Mouse (Mus musculus) testis, adult 2 months (tissue): ENCODE data around the gene Gpr137c. TPM values are rescaled to one million over a fixed set of nuclear protein-coding genes. Genes with fewer than 3 reads are reported as not detected.

Experiments
- H3K27ac ChIP-seq: fragments of 200-500 bp; 2 replicates; pipeline ENCODE4 v1.5.1; 2012; ENCODE audit warnings: low read depth, low read length; ENCODE audit not compliant: control insufficient read depth, insufficient read depth
- H3K27me3 ChIP-seq: fragments of 200-500 bp; 2 replicates; pipeline ENCODE4 v1.6.1; 2012; ENCODE audit warnings: mild to moderate bottlenecking, low read length, moderate library complexity; ENCODE audit not compliant: control insufficient read depth, insufficient read depth
- H3K36me3 ChIP-seq: fragments of 200-500 bp; 2 replicates; pipeline ENCODE4 v1.6.1; 2012; ENCODE audit warnings: mild to moderate bottlenecking, low read length; ENCODE audit not compliant: control insufficient read depth, insufficient read depth
- H3K4me1 ChIP-seq: fragments of 200-500 bp; 2 replicates; pipeline ENCODE4 v1.6.1; 2012; ENCODE audit warnings: low read length; ENCODE audit not compliant: control insufficient read depth, insufficient read depth
- H3K4me3 ChIP-seq: fragments of 200-500 bp; 2 replicates; pipeline ENCODE4 v1.5.1; 2012; ENCODE audit warnings: low read depth, mild to moderate bottlenecking, low read length, moderate library complexity, mixed read lengths; ENCODE audit not compliant: control insufficient read depth
- CTCF ChIP-seq: fragments of 200-500 bp; IDR thresholded peaks from 2 replicates; pipeline ENCODE4 v1.5.1; 2012; ENCODE audit warnings: low read depth, mild to moderate bottlenecking, inconsistent platforms, low read length, moderate library complexity; ENCODE audit not compliant: control insufficient read depth, insufficient read depth, insufficient replicate concordance
- POLR2A ChIP-seq: fragments of 200-500 bp; IDR thresholded peaks from 2 replicates; pipeline ENCODE4 v1.6.1; 2012; ENCODE audit warnings: low read depth, mild to moderate bottlenecking, inconsistent platforms, low read length, moderate library complexity; ENCODE audit not compliant: control insufficient read depth
- polyA plus RNA-seq: library from polyadenylated mRNA; depleted of rRNA; stranded (reverse); fragments of >200 nt; gene quantifications from 2 replicates; pipeline ENCODE4 v1.2.3, GENCODE M21; 2012; rRNA removed

Gene Gpr137c
- polyA plus RNA-seq = 7.8 and 8.7 TPM in 2 replicates

- no peaks in the 10 kb centered on the region for H3K36me3 ChIP-seq
- H3K4me3 ChIP-seq = peak within 1 kb of the TSS; percentile 92
- H3K27me3 ChIP-seq = no peaks in the 10 kb centered on the region
- peak within 1 kb of the TSS; percentile 76 for H3K27ac ChIP-seq
- no peak for TF ChIP-seq CTCF
- peak; percentile 49 for TF ChIP-seq POLR2A
- peaks cover 2% of the 10 kb centered on the region; the same call in 1 of the 2 replicates for H3K4me1 ChIP-seq
These were observed at the start of gene Gpr137c for GRCm38 (mm10) chr14:45219281-45220089. TSS of gene Gpr137c (plus strand) at chr14:45219717.

DNA sequence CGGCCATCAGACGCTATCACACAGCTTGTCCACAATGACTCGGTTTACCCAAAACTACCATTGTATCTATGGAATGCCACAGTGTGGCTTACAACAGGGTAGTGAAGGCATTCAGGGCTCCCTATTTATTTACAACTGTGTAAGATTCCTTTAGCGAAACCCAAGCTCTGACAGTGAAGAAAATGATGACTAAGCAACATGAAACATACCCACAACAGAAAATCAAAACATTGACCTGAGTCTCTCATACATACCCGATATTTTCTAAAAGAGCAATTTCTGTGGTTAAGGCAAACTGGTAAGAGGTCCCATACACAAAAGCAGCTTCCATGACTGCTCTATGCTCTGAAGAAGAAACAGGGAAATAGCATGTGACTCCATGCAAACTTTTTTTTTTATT is 47.3 kb upstream of the Gpr137c start:
- H3K27me3 ChIP-seq = no peaks in the 10 kb centered on the region
- no peak for TF ChIP-seq POLR2A
- TF ChIP-seq CTCF = no peak
- H3K4me1 ChIP-seq = peaks cover 5% of the 10 kb centered on the region
- no peak overlapping the region for H3K27ac ChIP-seq
- no peak overlapping the region for H3K4me3 ChIP-seq
- no peaks in the 10 kb centered on the region for H3K36me3 ChIP-seq

- Histone ChIP-seq H3K36me3 (no peaks in the 10 kb centered on the region), H3K27me3 (no peaks in the 10 kb centered on the region), H3K27ac (no peak overlapping the region), H3K4me3 (peak overlapping the region; percentile 17; the same call in 1 of the 2 replicates), H3K4me1 (peaks cover 5% of the 10 kb centered on the region)
- TF ChIP-seq CTCF (no peak), POLR2A (no peak; the same call in 1 of the 2 replicates)
These were observed 44.3 kb upstream of the Gpr137c start for GRCm38 (mm10) chr14:45175012-45175740.

DNA sequence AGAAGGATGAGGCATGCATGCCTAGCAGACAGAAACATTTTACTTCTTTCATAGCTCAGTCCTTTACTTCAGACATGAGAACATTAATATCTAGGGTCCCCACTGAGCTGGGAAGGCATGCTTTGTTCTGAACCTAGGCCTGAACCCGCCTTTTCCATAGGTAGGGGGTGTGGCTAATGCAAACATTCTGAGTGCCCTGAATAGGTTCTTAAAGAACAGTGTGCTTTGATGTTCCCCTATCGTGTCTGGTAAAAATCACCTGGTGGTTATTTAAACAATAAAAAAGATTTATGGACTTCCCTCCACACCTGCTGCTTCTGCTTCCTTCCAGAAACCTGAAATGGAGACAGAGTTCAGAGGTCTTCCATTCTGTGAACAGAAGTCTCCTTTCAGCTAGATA is 40.3 kb upstream of the Gpr137c start:
- TF ChIP-seq CTCF = no peak
- TF ChIP-seq POLR2A = no peak
- Histone ChIP-seq H3K27ac (no peak overlapping the region), H3K4me3 (no peak overlapping the region), H3K36me3 (no peaks in the 10 kb centered on the region), H3K4me1 (peaks cover 5% of the 10 kb centered on the region), H3K27me3 (no peaks in the 10 kb centered on the region)

GRCm38 (mm10) chr14:45179606-45180005 is 39.9 kb upstream of the Gpr137c start:
- Histone ChIP-seq H3K27me3 (no peaks in the 10 kb centered on the region), H3K27ac (no peak overlapping the region), H3K4me3 (no peak overlapping the region), H3K36me3 (no peaks in the 10 kb centered on the region), H3K4me1 (peaks cover 5% of the 10 kb centered on the region)
- TF ChIP-seq CTCF (no peak), POLR2A (no peak)

- H3K27me3 ChIP-seq = no peaks in the 10 kb centered on the region
- no peaks in the 10 kb centered on the region for H3K36me3 ChIP-seq
- H3K27ac ChIP-seq = no peak overlapping the region
- no peaks in the 10 kb centered on the region for H3K4me1 ChIP-seq
- TF ChIP-seq CTCF (no peak), POLR2A (no peak)
- H3K4me3 ChIP-seq = no peak overlapping the region
These were observed 37.9 kb upstream of the Gpr137c start for GRCm38 (mm10) chr14:45181611-45182010.

DNA sequence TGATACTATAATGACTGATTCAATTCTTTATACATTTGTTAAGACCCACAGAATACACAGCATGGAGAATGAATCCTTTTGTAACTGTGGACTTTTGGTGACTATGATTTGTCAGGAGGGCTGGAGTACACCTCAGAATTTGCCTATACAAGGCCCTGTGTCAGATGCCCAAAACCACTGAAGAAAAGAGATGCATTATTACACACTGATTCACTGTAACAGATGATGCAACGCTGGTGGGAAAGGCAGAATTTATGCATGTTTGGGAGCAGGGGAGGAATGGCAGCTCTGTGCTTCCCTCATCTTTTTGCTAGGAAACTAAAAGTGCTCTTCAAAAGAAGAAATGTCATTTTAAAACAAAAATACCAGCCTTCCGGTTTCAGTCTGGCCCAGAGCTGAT is 28.5 kb upstream of the Gpr137c start:
- TF ChIP-seq CTCF (no peak), POLR2A (no peak)
- Histone ChIP-seq H3K36me3 (no peaks in the 10 kb centered on the region), H3K27ac (no peak overlapping the region), H3K4me3 (no peak overlapping the region), H3K27me3 (no peaks in the 10 kb centered on the region), H3K4me1 (no peaks in the 10 kb centered on the region)
